Mouse (Mus musculus) testis, adult 2 months (tissue): ENCODE results near the gene Polrmt.

ENCODE experiments used
- CTCF ChIP-seq: fragments of 200-500 bp; IDR thresholded peaks from 2 replicates; pipeline ENCODE4 v1.5.1; 2012; ENCODE audit warnings: low read depth, mild to moderate bottlenecking, inconsistent platforms, low read length, moderate library complexity; ENCODE audit not compliant: control insufficient read depth, insufficient read depth, insufficient replicate concordance
- POLR2A ChIP-seq: fragments of 200-500 bp; IDR thresholded peaks from 2 replicates; pipeline ENCODE4 v1.6.1; 2012; ENCODE audit warnings: low read depth, mild to moderate bottlenecking, inconsistent platforms, low read length, moderate library complexity; ENCODE audit not compliant: control insufficient read depth

GRCm38 (mm10) chr10:79755854-79756253 is 9.5 kb upstream of the Polrmt start:
- TF ChIP-seq POLR2A (no peak), CTCF (no peak)
